Mouse (Mus musculus): ENCODE data around the gene Pde10a.

The Pde10a gene

DNA sequence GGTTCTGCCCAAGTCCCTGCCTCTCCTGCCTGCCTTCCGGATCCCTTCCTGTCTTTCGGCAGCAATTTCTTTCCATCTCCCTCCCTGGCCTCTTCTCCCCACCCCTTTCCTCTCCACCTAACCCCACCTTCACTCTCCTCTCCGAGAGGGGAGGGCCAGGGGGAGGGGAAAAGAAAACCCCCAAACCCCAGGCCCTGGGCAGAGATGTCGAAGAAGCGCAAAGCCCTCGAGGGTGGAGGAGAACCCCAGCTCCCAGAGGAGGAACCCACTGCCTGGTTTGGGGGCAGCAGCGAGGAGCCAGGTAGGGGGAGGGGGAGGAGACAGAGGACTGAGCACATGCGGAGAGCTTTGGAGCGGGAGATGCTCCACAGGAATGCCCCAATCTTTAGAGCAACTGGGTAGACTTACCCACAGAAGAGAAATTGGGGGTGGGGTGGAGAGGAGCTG lies 1.7 kb downstream of the Pde10a start:
- no peak for DNase-seq

DNA sequence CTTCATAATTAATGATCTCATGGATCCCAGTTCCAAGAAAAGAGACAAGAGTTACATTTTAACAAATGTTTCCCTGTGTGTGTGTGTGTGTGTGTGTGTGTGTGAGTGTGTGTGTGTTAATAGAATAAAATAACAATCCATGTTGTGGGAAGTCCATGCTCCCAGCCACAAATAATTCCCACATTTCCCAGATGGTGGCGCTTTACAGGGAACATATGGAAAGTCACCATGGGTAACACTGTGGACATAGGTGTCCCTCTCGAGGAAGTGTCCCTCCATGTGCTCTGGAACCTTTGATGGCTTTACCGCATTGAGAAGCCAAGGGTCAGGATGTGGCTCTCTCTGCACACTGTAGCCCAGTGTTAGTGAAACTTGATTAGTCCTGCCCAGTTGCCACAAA lies 3.5 kb downstream of the Pde10a start:
- no peak for DNase-seq

DNA sequence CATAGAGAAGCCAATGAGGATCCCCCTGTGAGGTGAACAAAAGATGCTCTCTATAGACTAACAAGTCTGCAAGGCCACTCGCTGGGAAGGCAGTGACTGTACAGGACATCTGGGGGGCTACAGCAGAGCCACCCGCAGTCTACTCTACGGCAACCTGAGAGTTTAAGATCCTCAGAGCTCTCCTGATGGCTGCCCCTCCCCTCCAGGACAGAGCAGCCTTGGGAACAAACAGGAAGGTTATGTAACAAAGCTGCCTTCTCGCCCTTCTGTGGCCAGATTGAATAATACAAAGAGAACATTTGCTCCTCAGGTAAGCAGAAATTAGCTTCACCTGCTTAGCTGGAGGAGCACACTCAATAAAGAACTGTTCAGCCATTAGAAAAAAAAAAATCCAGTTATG lies 7.4 kb downstream of the Pde10a start:
- DNase-seq, result no peak

DNA sequence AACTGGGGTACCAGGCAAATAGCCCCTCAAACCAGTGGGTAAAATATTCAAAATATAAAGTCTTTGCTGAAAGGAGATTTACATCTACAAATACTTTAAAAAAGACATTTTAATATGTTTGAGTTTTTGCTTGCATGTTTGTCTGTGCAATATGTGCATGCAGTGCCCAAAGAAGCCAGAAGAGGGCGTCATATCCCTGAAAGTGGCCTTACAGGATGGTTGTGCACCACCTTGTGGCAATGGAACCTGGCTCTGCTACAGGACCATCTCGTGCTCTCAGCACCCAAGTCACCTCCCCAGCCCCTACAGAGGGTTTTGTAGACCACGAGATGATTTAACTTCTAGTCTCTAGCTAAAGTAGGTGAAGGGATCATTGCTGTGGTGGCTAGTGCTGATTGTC lies 8.7 kb downstream of the Pde10a start:
- DNase-seq, result peak in 1 of 2 experiments; percentile 17

DNA sequence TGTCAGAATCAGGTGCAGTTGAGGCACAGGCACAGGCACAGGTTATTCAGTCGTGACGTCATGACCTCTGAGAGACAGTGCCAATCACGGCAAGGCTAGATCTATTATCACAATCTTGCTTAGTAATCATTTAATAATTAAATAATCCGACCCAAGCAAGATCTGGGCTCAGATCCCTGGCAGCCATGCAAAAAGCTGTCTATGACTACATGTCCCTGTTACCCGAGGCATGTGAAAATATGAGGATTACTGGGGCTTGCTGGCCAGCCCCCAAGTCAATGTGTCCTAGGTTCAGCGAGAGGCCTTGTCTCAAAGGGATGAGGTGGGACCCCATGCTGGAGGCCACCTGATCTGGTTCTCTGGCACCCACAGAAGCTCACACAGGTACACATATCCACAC lies 11.3 kb downstream of the Pde10a start:
- no peak for DNase-seq

DNA sequence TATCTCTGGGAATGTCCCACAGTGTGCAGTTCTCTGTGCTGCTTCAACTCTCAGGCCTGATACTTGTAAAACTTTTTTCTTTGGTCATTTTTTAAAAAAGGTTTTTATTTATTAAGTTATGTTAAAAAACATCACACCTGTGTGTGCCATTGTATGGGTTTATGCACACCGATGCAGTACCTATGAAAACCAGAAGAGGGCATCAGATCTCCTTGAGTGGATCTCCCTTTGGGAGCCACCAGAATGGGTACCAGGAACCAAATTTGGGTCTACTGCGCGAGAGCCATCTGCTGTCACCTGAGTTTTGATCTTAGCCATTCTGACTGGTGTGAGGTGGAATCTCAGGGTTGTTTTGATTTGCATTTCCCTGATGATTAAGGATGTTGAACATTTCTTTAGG lies 12.9 kb downstream of the Pde10a start:
- no peak for DNase-seq

DNA sequence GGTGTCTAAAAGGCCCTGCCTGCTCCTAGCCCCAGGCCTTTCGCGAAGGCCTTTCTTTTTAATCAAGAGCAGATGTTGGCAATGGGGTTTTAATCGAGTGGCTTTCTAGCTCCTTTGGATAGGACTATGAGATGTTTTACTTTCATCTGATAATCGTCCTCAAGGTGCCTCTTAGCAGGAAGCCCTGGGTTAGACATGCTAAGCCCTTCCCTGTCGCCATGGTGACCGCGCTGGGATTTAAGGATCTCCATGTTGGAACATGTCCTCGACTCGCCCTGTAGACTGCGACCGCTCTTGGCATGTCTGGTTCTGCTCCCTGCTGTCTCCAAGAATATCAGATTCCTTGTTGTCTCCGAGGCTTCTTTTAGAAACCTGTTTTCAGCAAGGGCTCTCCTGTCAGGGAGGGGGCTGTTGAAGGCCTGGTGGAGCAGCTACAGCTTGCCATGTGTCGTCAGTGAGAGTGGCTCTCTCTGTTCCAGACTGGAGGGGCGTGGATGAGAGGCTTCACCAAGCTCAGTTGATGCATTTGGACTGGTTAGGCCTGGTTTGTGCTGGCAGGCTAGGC lies 16.9 kb downstream of the Pde10a start:
- DNase-seq, result no peak

DNA sequence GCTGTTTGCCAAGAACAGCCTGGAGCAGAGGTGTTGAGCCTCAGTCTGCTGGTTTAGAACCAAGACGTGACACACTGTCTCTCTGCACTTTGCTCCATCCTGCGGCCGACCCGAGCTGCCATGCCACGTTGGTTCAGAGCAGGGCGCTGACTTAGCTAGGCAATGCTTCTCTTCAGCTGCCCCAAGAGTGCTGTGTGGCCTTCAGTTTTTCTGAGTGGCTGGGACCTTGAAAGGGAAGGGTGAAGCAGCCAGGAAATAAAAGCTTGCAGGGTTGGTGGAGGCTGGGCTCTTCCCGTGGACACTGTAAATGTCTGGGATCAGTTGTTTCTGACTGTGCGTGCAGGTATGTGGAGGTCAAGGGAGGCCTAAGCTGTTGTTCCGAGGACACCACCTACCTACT lies 21.2 kb downstream of the Pde10a start:
- DNase-seq, result no peak

DNA sequence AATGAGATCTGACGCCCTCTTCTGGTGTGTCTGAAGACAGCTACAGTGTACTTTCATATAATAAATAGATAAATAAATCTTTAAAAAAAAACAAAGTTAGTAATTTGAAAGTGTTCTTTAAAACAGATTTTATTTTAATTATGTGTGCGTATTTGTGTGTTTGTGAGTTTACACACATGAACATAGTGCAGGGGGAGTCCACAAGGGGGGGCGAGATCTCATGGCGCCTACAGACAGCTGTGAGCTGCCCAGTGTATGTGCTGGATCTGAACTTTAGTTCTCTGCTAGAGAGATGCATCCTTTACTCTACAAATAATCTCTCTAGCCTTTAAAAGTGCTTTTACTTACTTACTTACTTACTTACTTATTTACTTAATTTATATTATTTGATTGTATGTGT lies 23.6 kb downstream of the Pde10a start:
- peak in 1 of 2 experiments; percentile 13 for DNase-seq

DNA sequence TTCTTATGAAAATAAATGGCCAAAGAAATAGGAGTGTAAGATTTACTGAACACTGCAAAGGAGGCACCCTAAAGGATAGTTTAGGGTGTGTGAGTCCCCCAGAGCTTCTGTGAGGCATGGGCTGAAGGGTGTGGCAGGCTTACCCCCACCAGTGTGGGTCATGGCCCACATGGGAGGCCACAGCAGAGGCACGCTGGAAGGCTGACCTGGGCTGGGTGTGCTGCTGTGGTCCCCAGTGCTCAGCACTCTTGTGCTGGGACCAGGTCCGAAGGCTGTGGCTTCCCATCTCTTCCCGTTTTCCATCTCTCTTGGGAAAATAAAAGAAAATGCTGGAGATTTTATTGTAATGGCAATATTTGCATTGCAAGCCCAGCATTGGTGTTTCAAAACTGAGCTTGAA lies 26.5 kb downstream of the Pde10a start:
- DNase-seq, result no peak

DNA sequence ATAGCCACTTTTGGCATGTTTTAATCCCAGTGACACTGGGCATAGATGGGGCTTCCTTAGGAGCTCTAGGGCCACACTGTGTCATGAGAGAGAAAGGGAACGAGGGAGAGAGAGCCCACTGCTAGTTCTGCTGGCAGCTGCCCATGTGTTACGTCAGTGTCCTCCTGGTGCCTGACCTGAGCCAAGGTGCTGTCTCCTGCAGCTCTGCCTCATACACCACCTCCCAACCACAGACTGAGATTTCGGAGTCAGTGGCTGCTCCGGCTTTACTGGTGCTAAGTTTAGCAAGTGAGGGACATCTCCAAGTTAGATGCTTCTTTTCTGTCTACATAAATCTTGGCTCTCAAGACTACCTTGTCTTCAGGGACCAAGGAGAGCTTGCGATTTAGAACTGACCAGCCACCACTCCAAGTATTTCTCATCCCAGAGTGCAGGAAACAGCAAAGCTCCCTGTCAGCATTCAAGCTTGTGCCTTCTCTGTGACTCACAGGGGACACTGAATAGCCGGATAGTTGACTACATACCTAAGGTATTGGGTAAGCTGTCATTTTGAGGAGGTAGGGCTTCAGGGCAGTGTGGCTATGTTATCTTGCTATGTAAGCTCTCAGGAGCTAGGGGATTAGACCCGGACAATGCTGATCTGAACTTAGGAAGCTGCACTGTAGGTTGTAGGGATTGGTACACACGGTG lies 27.3 kb downstream of the Pde10a start:
- no peak for DNase-seq

DNA sequence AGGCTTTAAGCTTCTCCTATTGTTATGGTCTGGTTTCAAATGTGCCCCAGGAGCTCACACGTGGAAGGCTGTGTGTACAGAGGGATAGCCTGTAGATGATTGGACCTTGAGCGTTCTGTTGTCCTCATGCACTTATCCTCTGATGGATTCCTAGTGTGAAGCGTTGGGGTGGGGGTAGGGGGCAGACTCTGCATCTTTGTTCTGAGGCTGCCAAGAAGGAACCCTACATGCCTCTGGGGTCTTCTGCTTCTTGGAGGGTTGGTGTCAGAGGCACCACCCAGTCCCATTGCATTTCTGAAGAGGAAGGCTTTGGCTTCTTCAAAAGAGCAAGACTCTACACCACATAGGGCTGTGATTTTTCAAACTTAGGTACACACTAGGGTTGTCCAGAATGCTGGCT lies 28.4 kb downstream of the Pde10a start:
- no peak for DNase-seq

DNA sequence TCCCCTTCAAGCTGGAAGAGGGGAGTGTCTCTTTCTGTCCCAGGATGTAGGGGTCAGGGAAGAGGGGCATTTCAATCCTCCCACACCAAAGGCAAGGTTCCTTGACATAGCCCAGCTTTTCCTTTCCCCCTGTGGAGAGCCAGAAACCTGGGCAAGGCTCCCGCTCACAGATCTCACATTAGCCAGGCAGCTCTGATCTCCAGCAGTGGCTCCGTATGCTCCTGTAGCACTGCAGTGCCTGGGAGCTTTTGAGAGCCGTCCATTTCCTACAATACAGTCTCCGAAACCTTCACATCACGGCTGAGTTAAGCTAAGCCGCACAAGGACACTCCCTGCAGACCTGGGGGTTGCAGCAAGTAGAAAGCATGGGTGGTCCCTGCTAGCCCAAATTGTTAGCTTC lies 29.0 kb downstream of the Pde10a start:
- DNase-seq, result no peak

DNA sequence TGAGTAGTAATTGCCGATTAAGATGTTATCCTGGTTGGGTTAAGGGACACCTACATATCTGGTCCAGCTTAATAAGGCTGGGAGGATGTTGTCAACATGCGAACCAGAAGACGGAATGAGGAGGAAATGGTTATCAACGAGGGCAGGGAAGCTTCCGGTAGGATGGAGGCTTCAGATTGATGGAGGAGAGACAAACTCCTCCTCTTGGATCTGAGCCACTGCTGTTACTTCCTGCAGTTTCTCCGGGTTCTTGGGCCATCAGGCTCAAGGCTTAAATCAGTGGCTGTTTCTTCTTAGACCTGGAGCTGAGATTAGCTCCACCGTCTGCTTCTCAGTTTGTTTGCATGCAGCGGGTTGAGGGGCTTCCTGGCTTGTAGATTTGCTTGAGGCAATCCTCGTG lies 30.6 kb downstream of the Pde10a start:
- no peak for DNase-seq

DNA sequence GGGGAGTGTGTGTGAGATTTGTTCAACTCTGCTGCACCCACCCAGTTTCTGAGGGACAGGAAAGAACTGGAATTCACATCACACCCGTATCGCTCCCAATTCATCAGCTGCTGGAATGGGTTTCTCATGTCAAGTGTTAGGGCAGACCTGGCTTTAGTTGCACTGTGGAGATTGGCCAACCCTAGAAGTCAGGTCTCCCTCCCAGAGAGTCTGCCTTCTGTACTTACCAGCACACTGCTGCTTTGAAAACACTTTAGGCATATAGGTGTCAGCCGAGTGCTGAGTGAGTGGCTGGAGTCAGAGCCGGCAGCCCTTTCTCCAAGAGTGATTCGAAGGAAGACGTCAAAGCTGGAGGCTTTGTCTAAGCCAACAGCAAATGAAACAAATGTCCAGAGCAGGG lies 31.1 kb downstream of the Pde10a start:
- no peak for DNase-seq

DNA sequence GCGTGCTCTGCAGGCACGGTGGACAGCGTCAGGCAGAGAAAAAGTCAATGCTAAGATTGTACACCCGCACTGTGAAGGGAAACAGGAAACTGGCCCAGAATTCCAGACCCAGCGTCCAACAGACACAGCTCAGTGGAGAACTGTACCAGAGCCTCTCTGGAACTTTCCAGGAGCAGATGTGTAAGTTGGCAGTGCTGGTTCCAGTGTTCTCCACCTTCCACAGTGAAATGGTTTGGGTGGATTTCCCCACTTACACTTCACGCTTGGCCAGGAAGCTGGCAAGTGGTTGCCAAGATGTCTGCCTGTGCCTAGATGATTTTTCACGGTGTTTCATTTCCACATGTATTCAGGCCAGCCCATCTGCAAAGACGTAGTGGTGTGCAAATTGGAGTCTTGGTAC lies 32.8 kb downstream of the Pde10a start:
- DNase-seq, result no peak

DNA sequence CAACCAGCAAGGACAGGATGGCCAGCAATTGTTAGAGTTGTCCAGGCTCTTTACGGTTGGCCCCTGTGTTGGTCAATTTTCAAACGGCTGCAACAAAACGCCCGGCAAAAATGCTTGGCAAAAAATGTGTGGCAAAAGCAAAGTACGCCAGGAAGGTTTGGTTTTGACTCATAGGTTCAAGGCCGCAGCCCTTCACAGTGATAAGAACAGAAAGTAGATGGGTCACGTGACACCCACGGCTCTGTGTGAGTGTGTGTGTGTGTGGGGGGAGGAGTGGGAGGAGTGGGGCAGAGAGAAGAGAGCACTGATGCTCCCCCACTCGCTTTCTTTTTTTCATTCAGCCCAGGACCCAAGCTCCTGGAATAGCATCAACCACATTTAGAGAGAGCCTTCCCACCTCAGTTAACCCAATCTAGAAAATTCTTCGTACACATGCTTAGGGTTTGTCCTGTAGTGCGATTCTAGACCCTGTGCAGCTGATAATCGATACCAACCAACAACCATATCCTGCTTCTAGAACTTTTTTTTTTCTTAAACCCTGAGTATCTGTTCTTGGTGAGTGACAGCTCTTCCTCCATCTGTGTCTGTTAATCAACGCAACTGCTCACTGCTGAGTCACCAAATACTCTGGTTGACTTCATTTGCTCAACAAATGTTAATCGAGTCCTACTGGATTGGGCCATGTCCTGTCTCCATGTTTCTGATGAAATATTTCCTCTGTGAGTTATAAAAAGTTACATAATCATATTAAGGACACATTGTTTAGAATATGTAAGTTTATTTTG lies 37.1 kb downstream of the Pde10a start:
- DNase-seq, result no peak

DNA sequence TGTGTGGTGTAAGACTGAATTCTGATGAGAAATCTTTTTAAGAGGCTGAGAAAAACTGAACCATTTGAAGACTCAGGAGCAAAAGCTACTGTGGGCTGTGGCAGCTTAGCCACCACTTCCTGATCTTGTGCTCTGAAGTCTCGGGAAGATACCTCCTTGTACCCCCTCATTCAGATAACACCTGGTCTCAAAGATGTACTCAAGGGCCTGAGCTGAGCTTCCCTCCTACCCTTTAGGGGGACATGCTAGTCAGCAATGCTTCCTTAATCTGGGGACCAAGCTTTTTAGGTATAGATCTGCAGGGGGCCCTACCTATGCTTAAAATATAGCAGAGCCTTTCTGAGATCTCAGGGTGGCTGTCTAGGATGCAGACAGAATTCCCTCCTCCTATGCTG lies 37.7 kb downstream of the Pde10a start:
- no peak for DNase-seq

DNA sequence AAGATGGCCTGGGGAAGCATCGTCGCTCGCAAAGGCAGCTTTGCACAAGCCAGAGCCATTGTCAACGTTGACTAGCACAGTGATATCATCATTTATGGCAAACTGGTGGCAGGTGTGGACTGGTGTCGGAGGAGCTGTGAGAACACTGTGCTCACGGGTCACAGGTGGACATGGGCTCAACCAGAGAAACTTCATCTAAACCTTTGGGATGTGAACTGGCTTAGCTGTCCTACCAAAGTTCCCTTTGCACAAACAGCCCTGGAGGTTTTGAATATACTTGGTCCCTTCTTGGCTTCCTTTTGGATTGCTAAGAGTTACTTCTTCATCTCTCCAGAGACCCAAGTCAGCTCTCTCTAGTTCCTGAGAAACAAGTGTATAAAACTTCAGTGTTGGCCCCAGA lies 41.7 kb downstream of the Pde10a start, which contains the start of gene Gm17087:
Gene Gm17087, minus strand, starts transcription at position 101 of the 400 bp plus-strand sequence.
- DNase-seq, result no peak

DNA sequence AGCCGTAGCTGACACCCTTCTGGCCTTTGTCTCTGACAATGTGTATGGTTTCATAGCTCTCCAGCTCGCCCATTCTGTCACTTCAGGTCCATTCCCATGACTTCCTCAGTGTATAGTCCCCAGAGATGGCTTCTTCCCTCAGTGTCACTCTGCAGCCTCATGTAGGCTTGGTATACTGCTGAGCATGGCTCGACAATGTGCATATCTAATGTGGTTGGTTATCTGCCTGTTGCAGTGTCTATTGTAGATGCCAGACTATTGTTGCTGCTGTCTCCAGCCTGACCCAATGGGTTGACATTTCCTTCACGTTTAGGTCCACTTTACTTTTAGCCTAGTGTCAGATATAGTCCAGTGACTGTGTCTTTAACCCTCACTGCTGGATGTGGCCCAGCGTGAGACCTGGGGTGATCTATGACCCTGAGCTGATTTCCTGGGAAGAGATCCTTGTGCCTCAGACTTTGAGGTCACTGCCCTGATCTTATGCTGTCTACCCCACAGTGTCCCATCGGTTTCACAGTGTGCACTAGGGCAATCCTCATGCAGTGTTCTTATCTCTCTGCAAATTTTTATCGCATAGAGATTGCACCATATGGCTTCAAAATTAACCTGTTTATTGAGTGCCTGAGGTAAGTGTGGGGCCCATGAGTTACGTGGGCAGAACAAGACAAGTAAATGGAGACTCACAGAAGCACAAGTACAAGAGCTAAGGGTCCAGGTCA lies 48.5 kb downstream of the Pde10a start:
- no peak for DNase-seq

DNA sequence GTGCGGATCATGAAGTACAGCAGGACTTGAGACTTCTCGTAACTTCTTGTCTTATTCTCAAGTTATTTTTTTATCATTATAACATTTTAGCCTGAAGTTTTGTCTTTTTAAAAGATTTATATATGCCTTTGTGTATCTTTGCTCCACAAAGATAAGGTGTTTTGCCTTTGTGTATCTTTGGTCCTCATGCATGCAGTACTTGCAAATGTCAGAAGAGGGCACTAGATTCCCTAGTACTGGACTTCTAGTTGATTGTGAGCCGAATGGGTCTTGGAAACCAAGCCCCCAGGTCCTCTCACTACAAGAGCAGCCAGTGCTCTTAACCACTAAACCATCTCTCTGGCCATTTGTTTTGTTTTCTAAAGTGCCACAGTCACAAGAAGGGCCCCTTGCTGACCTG lies 55.2 kb downstream of the Pde10a start:
- peak in 1 of 2 experiments; percentile 14 for DNase-seq

DNA sequence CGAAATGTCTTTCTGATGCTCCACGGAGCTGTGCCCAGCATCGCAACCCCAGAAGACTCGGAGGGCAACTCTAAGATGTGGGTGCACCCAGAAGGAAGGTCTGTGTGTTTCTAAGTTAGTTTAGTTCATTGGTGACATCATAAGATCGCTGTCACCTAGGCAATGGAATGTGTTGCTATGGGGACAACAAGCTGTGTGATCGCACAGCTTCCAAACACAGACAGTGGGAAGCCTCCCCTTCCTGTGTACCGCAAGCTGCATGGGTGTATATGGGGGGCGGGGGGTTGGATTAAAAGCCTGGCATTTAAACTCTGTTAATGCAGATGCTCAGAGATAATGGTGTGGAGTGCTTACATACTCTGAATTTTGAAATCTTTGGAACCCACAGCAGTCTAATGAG lies 56.4 kb downstream of the Pde10a start:
- no peak for DNase-seq
